Mouse (Mus musculus) lung, adult 2 months (tissue): ENCODE measurements around the gene Il17rc. TPM values are rescaled to one million over a fixed set of nuclear protein-coding genes. Genes with fewer than 3 reads are reported as not detected.
A peak's percentile ranks its signal among the peaks of the same experiment; 100 is the strongest.

Source experiments
- DNase-seq: peaks from one replicate; pipeline ENCODE4 v3.0.0; 2022
- H3K4me1 ChIP-seq: fragments of 200-500 bp; 2 replicates; pipeline ENCODE4 v1.6.1; 2011; ENCODE audit warnings: low read length; ENCODE audit not compliant: control insufficient read depth, insufficient read depth
- H3K4me3 ChIP-seq: fragments of 200-500 bp; replicated peaks from 2 replicates; pipeline ENCODE3; 2011; ENCODE audit warnings: low read depth, mild to moderate bottlenecking, control low read depth, low read length; ENCODE audit errors: extremely low read depth
- CTCF ChIP-seq: fragments of 200-500 bp; IDR thresholded peaks from 2 replicates; pipeline ENCODE4 v1.5.1; 2011; ENCODE audit warnings: mild to moderate bottlenecking, low read length, control low read depth; ENCODE audit not compliant: insufficient read depth
- POLR2A ChIP-seq: fragments of 200-500 bp; IDR thresholded peaks from 2 replicates; pipeline ENCODE4 v1.6.1; 2011; ENCODE audit warnings: low read depth, mild to moderate bottlenecking, control low read depth, low read length, borderline replicate concordance; ENCODE audit errors: extremely low read depth
- WGBS: fragments of 180-500 bp; shearing (Covaris S2); methylation state at CpG from one replicate; pipeline ENCODE4 v1.1.7; 2018; 5-methylcytosine and 5-hydroxymethylcytosine counted together
- polyA plus RNA-seq: library from polyadenylated mRNA; depleted of rRNA; stranded (reverse); fragments of >200 nt; gene quantifications from 2 replicates; pipeline ENCODE4 v1.2.3, GENCODE M21; 2012

Il17rc gene
- polyA plus RNA-seq, 1 experiment = 100.0 TPM

DNA sequence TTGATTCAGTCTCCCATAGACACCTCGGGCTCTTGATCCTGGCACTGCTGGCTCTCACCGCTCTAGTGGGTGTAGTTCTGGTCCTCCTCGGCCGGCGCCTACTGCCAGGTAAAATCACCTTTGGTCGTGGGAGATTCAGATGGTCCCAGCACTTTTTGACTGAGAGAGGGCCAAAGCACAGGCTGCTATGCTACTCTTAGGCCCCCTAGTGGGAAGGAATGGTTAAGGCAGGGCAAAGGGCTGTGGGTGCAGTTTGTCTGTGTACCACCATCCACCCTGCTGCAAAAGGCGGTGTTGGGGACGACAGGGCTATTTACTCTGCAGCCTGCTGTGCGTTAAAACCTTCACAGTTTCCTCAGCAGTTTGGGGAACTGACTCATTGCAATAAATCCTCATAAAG lies 2.2 kb upstream of the Il17rc start:
- TF ChIP-seq CTCF (peak; percentile 85), POLR2A (no peak)
- WGBS = 5% methylated on average over 9 of the region's 9 CpGs
- peaks cover 12% of the 10 kb centered on the region for H3K4me1 ChIP-seq
- peak; percentile 67 for DNase-seq
- peak overlapping the region; percentile 46 for H3K4me3 ChIP-seq

GRCm38 (mm10) chr6:113469432-113469831 lies 1.8 kb upstream of the Il17rc start:
- TF ChIP-seq POLR2A = no peak
- peak; percentile 79 for TF ChIP-seq CTCF
- H3K4me1 ChIP-seq = peaks cover 12% of the 10 kb centered on the region
- H3K4me3 ChIP-seq = peak overlapping the region; percentile 46
- DNase-seq = peak; percentile 84
- 3% methylated on average over 31 of the region's 31 CpGs for WGBS

DNA sequence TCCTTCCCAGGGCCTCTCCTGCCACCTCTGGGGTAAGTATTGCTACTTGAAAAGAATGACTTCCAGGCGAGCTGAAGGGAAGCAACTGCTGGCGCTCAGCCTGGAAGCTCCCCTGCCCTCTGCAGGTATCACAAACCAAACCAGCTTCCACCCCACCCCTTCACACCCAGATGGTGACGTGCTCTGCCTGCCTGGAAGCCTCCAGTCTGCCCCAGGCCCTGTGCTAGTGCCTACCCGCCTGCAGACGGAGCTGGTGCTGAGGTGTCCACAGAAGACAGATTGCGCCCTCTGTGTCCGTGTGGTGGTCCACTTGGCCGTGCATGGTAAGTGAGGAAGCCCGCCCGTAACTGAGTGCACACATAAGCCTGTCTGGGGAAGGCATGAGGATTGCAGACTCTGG lies 834 bp downstream of the Il17rc start:
- no peak for TF ChIP-seq POLR2A
- TF ChIP-seq CTCF = no peak
- 67% methylated on average over 10 of the region's 10 CpGs for WGBS
- Histone ChIP-seq H3K4me3 (peak overlapping the region; percentile 2), H3K4me1 (peaks cover 12% of the 10 kb centered on the region)
- DNase-seq = no peak

GRCm38 (mm10) chr6:113473246-113473645 lies 2.0 kb downstream of the Il17rc start:
- no peak for DNase-seq
- Histone ChIP-seq H3K4me1 (peaks cover 12% of the 10 kb centered on the region), H3K4me3 (no peak overlapping the region)
- WGBS = 51% methylated on average over 2 of the region's 2 CpGs
- no peak for TF ChIP-seq POLR2A
- no peak for TF ChIP-seq CTCF

DNA sequence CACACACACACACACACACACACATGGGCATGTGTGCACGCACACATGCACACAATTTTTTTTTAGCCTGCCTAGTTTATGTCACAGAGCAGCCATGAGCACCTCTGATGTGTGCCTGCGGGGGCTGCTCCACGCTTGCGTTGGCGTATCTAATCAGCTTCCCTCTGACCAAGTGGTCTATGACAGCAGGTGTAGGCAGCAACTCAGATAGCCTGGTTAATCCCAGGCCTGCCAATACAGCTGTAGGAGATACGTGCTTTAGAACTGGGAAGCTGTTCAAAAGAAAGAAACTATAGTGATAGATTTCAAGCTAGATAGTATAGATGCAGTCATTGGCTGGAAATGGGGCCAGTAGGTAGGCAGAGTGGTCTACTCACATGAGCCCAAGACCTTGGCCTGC lies 2.5 kb downstream of the Il17rc start:
- TF ChIP-seq CTCF (no peak), POLR2A (no peak)
- no peak for DNase-seq
- 94% methylated on average over 6 of the region's 6 CpGs for WGBS
- no peak overlapping the region for H3K4me3 ChIP-seq
- H3K4me1 ChIP-seq = peaks cover 12% of the 10 kb centered on the region

- 40% methylated on average over 7 of the region's 7 CpGs for WGBS
- H3K4me3 ChIP-seq = no peak overlapping the region
- TF ChIP-seq CTCF (no peak), POLR2A (no peak)
- no peak for DNase-seq
- peaks cover 3% of the 10 kb centered on the region for H3K4me1 ChIP-seq
Measured at GRCm38 (mm10) chr6:113477353-113477752, 6.1 kb downstream of the Il17rc start.

DNA sequence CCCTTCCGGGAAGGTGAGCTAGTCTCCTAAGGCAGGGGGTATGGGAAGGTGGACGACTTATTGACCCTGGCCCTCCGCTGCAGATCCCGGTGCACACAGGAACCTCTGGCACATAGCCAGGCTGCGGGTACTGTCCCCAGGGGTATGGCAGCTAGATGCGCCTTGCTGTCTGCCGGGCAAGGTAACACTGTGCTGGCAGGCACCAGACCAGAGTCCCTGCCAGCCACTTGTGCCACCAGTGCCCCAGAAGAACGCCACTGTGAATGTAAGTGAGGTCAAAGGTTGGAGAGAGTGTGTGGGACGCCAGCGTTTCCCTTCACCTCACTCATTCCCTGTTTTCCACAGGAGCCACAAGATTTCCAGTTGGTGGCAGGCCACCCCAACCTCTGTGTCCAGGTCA lies 7.7 kb downstream of the Il17rc start:
- no peak for TF ChIP-seq CTCF
- no peak for TF ChIP-seq POLR2A
- no peak for DNase-seq
- H3K4me3 ChIP-seq = no peak overlapping the region
- peaks cover 5% of the 10 kb centered on the region for H3K4me1 ChIP-seq
- 80% methylated on average over 10 of the region's 10 CpGs for WGBS

DNA sequence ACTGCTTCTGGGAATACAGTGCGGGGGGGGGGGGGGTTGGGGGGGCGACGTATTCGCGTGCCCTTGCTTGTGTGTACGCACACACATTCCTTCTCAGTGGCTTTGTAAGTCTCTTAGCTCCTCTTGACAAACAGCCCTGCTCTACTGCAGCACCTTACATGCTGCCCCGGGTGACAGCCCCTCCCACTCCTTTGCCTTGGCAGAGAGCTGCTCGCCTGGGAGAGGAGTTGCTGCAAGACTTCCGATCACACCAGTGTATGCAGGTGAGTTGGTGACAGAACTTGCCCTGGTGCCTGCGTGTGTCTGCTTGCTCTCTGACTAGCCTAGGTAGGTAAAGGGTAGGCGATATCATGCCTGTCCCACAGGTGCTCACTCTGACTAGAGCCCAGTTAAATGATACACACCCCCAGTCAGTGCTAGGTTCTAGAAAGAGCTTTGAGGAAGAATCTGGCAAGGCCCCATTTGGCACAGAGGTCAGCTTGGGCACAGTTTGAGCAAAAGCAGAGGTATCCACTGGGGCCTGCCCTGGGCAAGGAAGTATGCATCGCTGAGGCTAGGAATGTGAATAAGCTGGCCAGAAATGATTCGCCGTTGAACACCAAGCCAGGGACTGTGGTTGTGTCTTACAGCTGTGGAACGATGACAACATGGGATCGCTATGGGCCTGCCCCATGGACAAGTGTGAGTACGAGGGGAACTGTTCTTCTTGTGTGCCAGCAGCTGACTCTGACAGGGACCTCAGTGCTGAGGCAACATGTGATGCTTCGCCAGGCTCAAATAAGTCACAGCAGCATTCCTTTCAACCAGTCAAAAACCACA lies 9.5 kb downstream of the Il17rc start:
- peak; percentile 40 for DNase-seq
- peaks cover 6% of the 10 kb centered on the region for H3K4me1 ChIP-seq
- TF ChIP-seq CTCF (no peak), POLR2A (peak; percentile 35; the same call in 1 of the 2 replicates)
- H3K4me3 ChIP-seq = no peak overlapping the region
- 62% methylated on average over 18 of the region's 18 CpGs for WGBS

DNA sequence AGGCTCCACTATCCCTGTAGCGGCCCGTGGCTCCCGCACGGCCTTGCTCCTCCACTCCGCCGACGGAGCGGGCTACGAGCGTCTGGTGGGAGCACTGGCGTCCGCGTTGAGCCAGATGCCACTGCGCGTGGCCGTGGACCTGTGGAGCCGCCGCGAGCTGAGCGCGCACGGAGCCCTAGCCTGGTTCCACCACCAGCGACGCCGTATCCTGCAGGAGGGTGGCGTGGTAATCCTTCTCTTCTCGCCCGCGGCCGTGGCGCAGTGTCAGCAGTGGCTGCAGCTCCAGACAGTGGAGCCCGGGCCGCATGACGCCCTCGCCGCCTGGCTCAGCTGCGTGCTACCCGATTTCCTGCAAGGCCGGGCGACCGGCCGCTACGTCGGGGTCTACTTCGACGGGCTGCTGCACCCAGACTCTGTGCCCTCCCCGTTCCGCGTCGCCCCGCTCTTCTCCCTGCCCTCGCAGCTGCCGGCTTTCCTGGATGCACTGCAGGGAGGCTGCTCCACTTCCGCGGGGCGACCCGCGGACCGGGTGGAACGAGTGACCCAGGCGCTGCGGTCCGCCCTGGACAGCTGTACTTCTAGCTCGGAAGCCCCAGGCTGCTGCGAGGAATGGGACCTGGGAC lies 11.4 kb downstream of the Il17rc start:
- Histone ChIP-seq H3K4me1 (peaks cover 6% of the 10 kb centered on the region), H3K4me3 (peak overlapping the region; percentile 62)
- no peak for DNase-seq
- no peak for TF ChIP-seq POLR2A
- TF ChIP-seq CTCF = no peak
- 3% methylated on average over 65 of the region's 65 CpGs for WGBS
